Mouse (Mus musculus): ENCODE measurements around the gene Mta1. TPM values are rescaled to one million over a fixed set of nuclear protein-coding genes. Genes with fewer than 3 reads are reported as not detected.

The Mta1 gene
- polyA plus RNA-seq (2014; fragmentation: Nextera tagmentation; extraction: Ambion mirVana): 14.6 and 15.5 TPM in 2 replicates

DNA sequence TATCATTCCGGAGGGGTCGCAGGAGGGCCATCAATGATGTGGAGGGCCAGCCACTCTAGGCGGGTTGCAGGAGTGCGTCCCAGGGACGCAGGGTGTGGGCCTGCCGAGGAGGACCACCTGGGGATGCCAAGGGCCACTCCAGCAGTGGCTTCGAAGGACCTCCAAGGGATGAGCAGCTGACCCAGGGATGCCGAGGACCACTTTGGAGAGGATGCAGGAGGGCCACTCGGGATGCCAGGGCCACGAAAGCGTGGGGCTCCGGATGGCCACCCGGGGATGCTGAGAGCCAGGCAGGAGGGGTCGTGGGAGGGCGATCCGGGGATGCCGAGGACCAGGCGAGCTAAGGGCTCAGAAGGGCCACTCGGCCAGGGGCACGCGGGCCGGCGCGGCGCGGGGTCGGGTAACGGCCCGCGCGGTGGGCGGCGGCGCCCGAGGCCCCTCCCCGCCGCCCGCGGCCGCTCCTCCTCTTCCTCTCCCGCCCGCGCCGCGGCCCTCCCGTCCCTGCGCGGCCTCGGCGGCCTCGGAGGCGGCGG, at the start of gene Mta1:
Mta1 (plus strand) TSS at position 530 of the 533 bp plus-strand sequence.
- Histone ChIP-seq H3K4me3 (ENCODE audit: control insufficient read depth in 1 of 2, insufficient read depth in 1 of 2, low read depth in 1 of 2, low read length in 2 of 2) (peak within 1 kb of the TSS; percentile 68 to 97), H3K36me3 (ENCODE audit: control insufficient read depth, insufficient read depth, low read length) (no peaks in the 10 kb centered on the region), H3K4me2 (ENCODE audit: low read length) (peak within 1 kb of the TSS; percentile 89), H3K4me1 (ENCODE audit: control insufficient read depth in 2 of 2, insufficient read depth in 2 of 2, low read length in 2 of 2) (peaks cover 26 to 37% of the 10 kb centered on the region in 2 experiments), H3K9ac (ENCODE audit: low read length) (peak within 1 kb of the TSS; percentile 97), H3K27ac (replicated peaks in 1 of 2; ENCODE audit: control insufficient read depth in 1 of 2, insufficient read depth in 1 of 2, low read depth in 2 of 2, low read length in 2 of 2) (peak within 1 kb of the TSS; percentile 6 to 84; a peak in 3 of 4 replicates), H3K9me3 (ENCODE audit: control insufficient read depth, low read length) (no peaks in the 10 kb centered on the region), H3K27me3 (ENCODE audit: control insufficient read depth, insufficient read depth, low read length) (no peaks in the 10 kb centered on the region)
- ATAC-seq (ENCODE audit: insufficient number of reproducible peaks, insufficient read depth, low FRiP score, low read depth): peak; percentile 37; the same call in 1 of the 2 replicates
- under 1% methylated on average over 26 of the region's 53 CpGs for WGBS

DNA sequence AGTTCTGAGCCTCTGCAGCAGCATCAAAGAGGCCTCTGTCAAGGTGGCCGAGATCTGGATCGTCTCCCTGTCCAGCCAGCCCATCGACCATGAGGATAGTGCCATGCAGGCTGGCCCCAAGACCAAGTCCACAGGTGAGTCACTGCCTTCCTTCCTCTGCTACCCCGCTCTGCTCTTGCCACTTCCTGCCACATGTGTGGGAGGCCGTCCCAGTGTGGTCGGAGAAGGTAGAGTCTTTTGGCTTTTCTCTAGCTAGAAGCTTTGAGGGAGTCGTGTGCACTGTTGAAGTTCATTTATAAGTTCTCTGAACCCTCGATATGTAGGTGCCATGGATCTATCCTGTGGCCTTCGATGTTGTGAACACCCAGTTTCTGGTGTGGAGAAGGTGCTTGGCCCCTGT, 48.2 kb upstream of the Mta1 start:
- Histone ChIP-seq H3K9me3 (ENCODE audit: control insufficient read depth, low read length) (no peaks in the 10 kb centered on the region), H3K27ac (replicated peaks in 1 of 2; ENCODE audit: control insufficient read depth in 1 of 2, insufficient read depth in 1 of 2, low read depth in 2 of 2, low read length in 2 of 2) (no peak overlapping the region), H3K36me3 (ENCODE audit: control insufficient read depth, insufficient read depth, low read length) (peaks cover 66% of the 10 kb centered on the region), H3K4me3 (ENCODE audit: control insufficient read depth in 1 of 2, insufficient read depth in 1 of 2, low read depth in 1 of 2, low read length in 2 of 2) (no peak overlapping the region), H3K4me2 (ENCODE audit: low read length) (no peak overlapping the region), H3K4me1 (ENCODE audit: control insufficient read depth in 2 of 2, insufficient read depth in 2 of 2, low read length in 2 of 2) (peaks cover 11 to 16% of the 10 kb centered on the region in 2 experiments), H3K9ac (ENCODE audit: low read length) (no peak overlapping the region), H3K27me3 (ENCODE audit: control insufficient read depth, insufficient read depth, low read length) (no peaks in the 10 kb centered on the region)
- ATAC-seq (ENCODE audit: insufficient number of reproducible peaks, insufficient read depth, low FRiP score, low read depth): no peak
- 89% methylated on average over 9 of the region's 9 CpGs for WGBS

DNA sequence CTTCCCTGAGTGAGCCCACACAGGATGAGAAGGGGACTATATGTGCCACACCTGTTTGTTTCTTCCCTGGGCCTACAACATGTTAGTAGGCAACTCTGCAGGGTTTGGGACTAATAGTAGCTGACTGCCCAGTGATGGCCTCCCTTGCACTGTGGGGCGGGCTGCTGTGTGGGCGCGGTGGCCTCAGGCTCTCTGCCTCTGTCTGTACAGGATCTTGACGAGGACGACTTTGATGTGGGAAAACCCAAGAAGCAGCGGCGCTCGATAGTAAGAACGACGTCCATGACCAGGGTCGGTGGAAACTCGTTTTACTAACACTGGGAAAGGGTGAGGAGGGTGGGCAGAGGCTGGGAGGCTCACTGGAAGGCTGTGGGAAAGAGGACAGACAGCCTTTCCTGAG, 47.4 kb upstream of the Mta1 start:
- ATAC-seq (ENCODE audit: insufficient number of reproducible peaks, insufficient read depth, low FRiP score, low read depth): no peak
- 84% methylated on average over 12 of the region's 12 CpGs for WGBS
- H3K4me1 ChIP-seq (ENCODE audit: control insufficient read depth in 2 of 2, insufficient read depth in 2 of 2, low read length in 2 of 2): peaks cover 11 to 16% of the 10 kb centered on the region in 2 experiments
- H3K4me3 ChIP-seq (ENCODE audit: control insufficient read depth in 1 of 2, insufficient read depth in 1 of 2, low read depth in 1 of 2, low read length in 2 of 2): no peak overlapping the region
- no peak overlapping the region for H3K4me2 ChIP-seq (ENCODE audit: low read length)
- no peak overlapping the region for H3K9ac ChIP-seq (ENCODE audit: low read length)
- H3K27ac ChIP-seq (replicated peaks in 1 of 2; ENCODE audit: control insufficient read depth in 1 of 2, insufficient read depth in 1 of 2, low read depth in 2 of 2, low read length in 2 of 2): no peak overlapping the region
- no peaks in the 10 kb centered on the region for H3K9me3 ChIP-seq (ENCODE audit: control insufficient read depth, low read length)
- H3K27me3 ChIP-seq (ENCODE audit: control insufficient read depth, insufficient read depth, low read length): no peaks in the 10 kb centered on the region
- peaks cover 64% of the 10 kb centered on the region for H3K36me3 ChIP-seq (ENCODE audit: control insufficient read depth, insufficient read depth, low read length)

DNA sequence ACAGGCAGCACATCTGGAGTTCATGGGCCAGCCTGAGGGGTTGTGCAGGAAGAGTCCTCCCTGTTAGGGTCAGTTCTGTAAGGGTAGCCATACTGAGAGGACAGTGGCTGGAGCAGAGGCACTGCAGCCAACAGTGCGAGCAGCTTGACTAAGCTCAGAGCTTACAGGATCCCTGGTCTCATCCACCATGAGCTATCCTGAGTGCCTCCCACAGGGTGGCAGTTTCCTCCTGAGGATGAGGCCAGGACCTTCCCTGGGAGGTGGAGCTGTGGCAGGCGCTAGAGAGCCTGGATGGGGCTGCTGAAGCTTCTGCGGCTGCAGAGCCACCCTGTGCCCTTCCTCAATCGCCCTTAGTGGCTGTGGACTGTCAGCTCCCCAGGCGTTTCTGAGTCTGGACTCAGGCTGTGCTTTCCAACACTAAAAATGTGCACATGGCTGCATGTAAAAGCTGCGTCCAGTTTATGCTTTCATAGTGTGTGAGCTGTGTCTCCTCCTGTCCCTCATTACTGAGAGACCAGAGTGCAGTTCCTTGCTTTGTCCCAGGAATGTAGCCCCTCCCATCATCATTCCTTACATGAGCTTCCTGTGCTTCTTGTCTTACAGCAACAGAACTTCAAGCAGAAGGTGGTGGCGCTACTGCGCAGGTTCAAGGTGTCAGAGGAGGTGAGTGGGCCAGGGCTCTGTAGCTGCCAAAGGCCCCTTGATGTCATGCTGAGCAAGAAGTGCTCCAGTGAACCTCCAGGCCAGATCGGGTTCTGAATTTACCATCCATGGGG, 46.3 kb upstream of the Mta1 start:
- Histone ChIP-seq H3K4me3 (ENCODE audit: control insufficient read depth in 1 of 2, insufficient read depth in 1 of 2, low read depth in 1 of 2, low read length in 2 of 2) (no peak overlapping the region), H3K4me1 (ENCODE audit: control insufficient read depth in 2 of 2, insufficient read depth in 2 of 2, low read length in 2 of 2) (peaks cover 11 to 16% of the 10 kb centered on the region in 2 experiments), H3K9me3 (ENCODE audit: control insufficient read depth, low read length) (no peaks in the 10 kb centered on the region), H3K4me2 (ENCODE audit: low read length) (no peak overlapping the region), H3K27ac (replicated peaks in 1 of 2; ENCODE audit: control insufficient read depth in 1 of 2, insufficient read depth in 1 of 2, low read depth in 2 of 2, low read length in 2 of 2) (peak overlapping the region in 1 of 2 experiments; percentile 57; a peak in 1 of 4 replicates), H3K27me3 (ENCODE audit: control insufficient read depth, insufficient read depth, low read length) (no peaks in the 10 kb centered on the region), H3K9ac (ENCODE audit: low read length) (peak overlapping the region; percentile 48; the same call in 1 of the 2 replicates), H3K36me3 (ENCODE audit: control insufficient read depth, insufficient read depth, low read length) (peaks cover 68% of the 10 kb centered on the region)
- WGBS: 27% methylated on average over 9 of the region's 9 CpGs
- ATAC-seq (ENCODE audit: insufficient number of reproducible peaks, insufficient read depth, low FRiP score, low read depth): no peak

DNA sequence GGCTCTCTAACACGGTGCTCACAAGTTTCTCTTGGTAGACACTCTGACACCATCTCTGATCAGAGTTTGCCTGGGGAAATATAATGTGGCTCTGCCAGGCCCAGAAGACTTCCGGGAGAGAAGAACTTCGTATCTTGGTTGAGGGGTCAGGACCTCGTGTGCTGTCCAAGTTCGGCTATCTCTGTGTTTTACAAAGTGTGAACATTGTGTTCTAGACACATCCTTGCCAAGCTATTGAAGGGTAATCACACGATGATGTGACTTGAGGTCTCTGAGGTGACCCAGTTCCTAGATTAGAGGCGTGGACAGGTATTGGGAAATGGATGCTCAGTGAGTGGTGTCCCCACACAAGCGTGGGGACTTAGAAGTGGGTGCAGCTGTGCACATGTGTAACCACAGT, 42.0 kb upstream of the Mta1 start:
- Histone ChIP-seq H3K9ac (ENCODE audit: low read length) (no peak overlapping the region), H3K9me3 (ENCODE audit: control insufficient read depth, low read length) (no peaks in the 10 kb centered on the region), H3K4me3 (ENCODE audit: control insufficient read depth in 1 of 2, insufficient read depth in 1 of 2, low read depth in 1 of 2, low read length in 2 of 2) (no peak overlapping the region), H3K4me1 (ENCODE audit: control insufficient read depth in 2 of 2, insufficient read depth in 2 of 2, low read length in 2 of 2) (peaks cover 10 to 12% of the 10 kb centered on the region in 2 experiments), H3K36me3 (ENCODE audit: control insufficient read depth, insufficient read depth, low read length) (peaks cover 78% of the 10 kb centered on the region), H3K27me3 (ENCODE audit: control insufficient read depth, insufficient read depth, low read length) (no peaks in the 10 kb centered on the region), H3K27ac (replicated peaks in 1 of 2; ENCODE audit: control insufficient read depth in 1 of 2, insufficient read depth in 1 of 2, low read depth in 2 of 2, low read length in 2 of 2) (no peak overlapping the region), H3K4me2 (ENCODE audit: low read length) (no peak overlapping the region)
- 54% methylated on average over 8 of the region's 8 CpGs for WGBS
- ATAC-seq (ENCODE audit: insufficient number of reproducible peaks, insufficient read depth, low FRiP score, low read depth): no peak

- WGBS: 86% methylated on average over 5 of the region's 5 CpGs
- ATAC-seq (ENCODE audit: insufficient number of reproducible peaks, insufficient read depth, low FRiP score, low read depth): no peak
- no peak overlapping the region for H3K9ac ChIP-seq (ENCODE audit: low read length)
- H3K4me3 ChIP-seq (ENCODE audit: control insufficient read depth in 1 of 2, insufficient read depth in 1 of 2, low read depth in 1 of 2, low read length in 2 of 2): no peak overlapping the region
- H3K27me3 ChIP-seq (ENCODE audit: control insufficient read depth, insufficient read depth, low read length): no peaks in the 10 kb centered on the region
- no peak overlapping the region for H3K4me2 ChIP-seq (ENCODE audit: low read length)
- no peak overlapping the region for H3K27ac ChIP-seq (replicated peaks in 1 of 2; ENCODE audit: control insufficient read depth in 1 of 2, insufficient read depth in 1 of 2, low read depth in 2 of 2, low read length in 2 of 2)
- no peaks in the 10 kb centered on the region for H3K9me3 ChIP-seq (ENCODE audit: control insufficient read depth, low read length)
- H3K36me3 ChIP-seq (ENCODE audit: control insufficient read depth, insufficient read depth, low read length): peaks cover 81% of the 10 kb centered on the region
- H3K4me1 ChIP-seq (ENCODE audit: control insufficient read depth in 2 of 2, insufficient read depth in 2 of 2, low read length in 2 of 2): no peaks in the 10 kb centered on the region
These were observed 37.9 kb upstream of the Mta1 start for GRCm38 (mm10) chr12:113060178-113060577.

- Histone ChIP-seq H3K9me3 (ENCODE audit: control insufficient read depth, low read length) (no peaks in the 10 kb centered on the region), H3K27ac (replicated peaks in 1 of 2; ENCODE audit: control insufficient read depth in 1 of 2, insufficient read depth in 1 of 2, low read depth in 2 of 2, low read length in 2 of 2) (no peak overlapping the region), H3K4me3 (ENCODE audit: control insufficient read depth in 1 of 2, insufficient read depth in 1 of 2, low read depth in 1 of 2, low read length in 2 of 2) (no peak overlapping the region), H3K27me3 (ENCODE audit: control insufficient read depth, insufficient read depth, low read length) (no peaks in the 10 kb centered on the region), H3K4me2 (ENCODE audit: low read length) (no peak overlapping the region), H3K4me1 (ENCODE audit: control insufficient read depth in 2 of 2, insufficient read depth in 2 of 2, low read length in 2 of 2) (no peaks in the 10 kb centered on the region), H3K36me3 (ENCODE audit: control insufficient read depth, insufficient read depth, low read length) (peaks cover 76% of the 10 kb centered on the region), H3K9ac (ENCODE audit: low read length) (no peak overlapping the region)
- WGBS: 79% methylated on average over 9 of the region's 9 CpGs
- no peak for ATAC-seq (ENCODE audit: insufficient number of reproducible peaks, insufficient read depth, low FRiP score, low read depth)
These were observed 36.5 kb upstream of the Mta1 start for GRCm38 (mm10) chr12:113061606-113062005.
